17 mouse cellular contexts compared by ENCODE assay signal in genomic region chr10:61256665-61257064, GRCm38 (mm10). TPM values are rescaled to one million over a fixed set of nuclear protein-coding genes. Genes with fewer than 3 reads are reported as not detected.
DNase-seq lines count a peak whose midpoint lies in the region.
"Had no signal": no experiment of that assay in that cellular context is flagged by ENCODE, and none has a peak within 500 bp of the region (broad histone marks: within the 10 kb centered on the region; RNA-seq: fewer than 3 reads in every experiment).

No protein-coding gene starts in this region.

- DNase-seq in gastrocnemius, adult 18-20 months (ENCODE audit: low spot score) = peak; percentile 63
- DNase-seq in gastrocnemius, postnatal 10 days = no peak
- DNase-seq in gastrocnemius, adult 8-10 months (ENCODE audit: low spot score in 2 of 2) = peak; percentile 17 to 53
- DNase-seq in gastrocnemius, postnatal 36 days = no peak
- peak; percentile 65 for DNase-seq in skeletal muscle tissue, adult 2 months (ENCODE audit: low read depth, low spot score)
- DNase-seq: adrenal gland, postnatal 10 days; adrenal gland, postnatal 25 days; B cell, adult 2 months; cerebellum, adult 11 months; cerebellum, adult 18-20 months; cerebellum, adult 8-10 months; cerebellum, adult 9-11 months; cerebellum, postnatal 14 days; cerebellum, postnatal 36 days; embryo, embryonic 11 days had no signal

- intact Hi-C loops in gastrocnemius, postnatal 36 days (cut with DNase I) = no loop called here

RNA-seq across cellular contexts. Expression of gene Adamts14, which starts 16.6 kb away (rescaled TPM):
- 1 to 10 TPM in 1 of 2 experiments, under 1 TPM in 1; 0.88 to 1.2 TPM for total RNA-seq in gastrocnemius, adult 18-20 months (2021)
- total RNA-seq in gastrocnemius, postnatal 10 days (2021) = 1 to 10 TPM; 4.7 to 8.0 TPM
- total RNA-seq in gastrocnemius, adult 8-10 months (2022) = under 1 TPM; 0.31 to 0.58 (median 0.47) TPM
- total RNA-seq in gastrocnemius, postnatal 36 days (2021) = 1 to 10 TPM; 1.1 TPM
- total RNA-seq: G1E had no signal

RNA-seq across cellular contexts. Expression of gene Prf1, which starts 41.0 kb away (rescaled TPM):
- total RNA-seq in gastrocnemius, adult 18-20 months (2021) = not detected
- total RNA-seq in gastrocnemius, postnatal 10 days (2021) = not detected
- not detected for total RNA-seq in gastrocnemius, adult 8-10 months (2022)
- total RNA-seq in gastrocnemius, postnatal 36 days (2021) = not detected
- total RNA-seq: common myeloid progenitor, adult 5-6 weeks had no signal

Comparison
In these comparisons a context has a peak if more than half of its experiments do, and no peak if none do; other contexts are left out.
1. DNase-seq: peak in gastrocnemius, adult 18-20 months (single experiment), gastrocnemius, adult 8-10 months (2 of 2) and skeletal muscle tissue, adult 2 months (single experiment); none in gastrocnemius, postnatal 10 days (single experiment) and gastrocnemius, postnatal 36 days (0 of 2).